Mouse (Mus musculus) bone marrow, adult 2 months (tissue): ENCODE data around the gene Srgn. TPM values are rescaled to one million over a fixed set of nuclear protein-coding genes. Genes with fewer than 3 reads are reported as not detected.
A peak's percentile ranks its signal among the peaks of the same experiment; 100 is the strongest.
"Not testable (repeated sequence)": the region's sequence is repeated elsewhere in the genome, so short reads cannot be mapped to it uniquely, and the experiment has no call there.

Experiments
- H3K27ac ChIP-seq: fragments of 200-500 bp; 2 replicates; pipeline ENCODE4 v1.5.1; 2012; ENCODE audit warnings: low read depth, mild to moderate bottlenecking, control low read depth, inconsistent platforms, low read length; ENCODE audit not compliant: control insufficient read depth, poor library complexity, insufficient read depth
- H3K4me1 ChIP-seq: fragments of 200-500 bp; 2 replicates; pipeline ENCODE4 v1.6.1; 2011; ENCODE audit warnings: low read length; ENCODE audit not compliant: control insufficient read depth, insufficient read depth
- H3K4me3 ChIP-seq: fragments of 200-500 bp; replicated peaks from 2 replicates; pipeline ENCODE3; 2011; ENCODE audit warnings: mild to moderate bottlenecking, low read depth, low read length, control low read depth; ENCODE audit not compliant: control insufficient read depth
- CTCF ChIP-seq: fragments of 200-500 bp; IDR thresholded peaks from 2 replicates; pipeline ENCODE4 v1.5.1; 2011; ENCODE audit warnings: low read length, control low read depth; ENCODE audit not compliant: control insufficient read depth, insufficient read depth
- POLR2A ChIP-seq: fragments of 200-500 bp; IDR thresholded peaks from 2 replicates; pipeline ENCODE4 v1.6.1; 2011; ENCODE audit warnings: low read depth, mild to moderate bottlenecking, control low read depth, low read length, borderline replicate concordance; ENCODE audit not compliant: control insufficient read depth
- WGBS: fragments of 180-500 bp; shearing (Covaris S2); methylation state at CpG from one replicate; pipeline ENCODE4 v1.1.7; 2018; 5-methylcytosine and 5-hydroxymethylcytosine counted together
- polyA plus RNA-seq: library from polyadenylated mRNA; stranded (reverse); fragments of >200 nt; gene quantifications from 2 replicates; pipeline ENCODE4 v1.2.4, GENCODE M21; 2011; ENCODE audit warnings: low replicate concordance; ENCODE audit not compliant: missing spikeins, insufficient read depth, insufficient read length

Gene Srgn
- polyA plus RNA-seq, 1 experiment = 72.9 TPM

DNA sequence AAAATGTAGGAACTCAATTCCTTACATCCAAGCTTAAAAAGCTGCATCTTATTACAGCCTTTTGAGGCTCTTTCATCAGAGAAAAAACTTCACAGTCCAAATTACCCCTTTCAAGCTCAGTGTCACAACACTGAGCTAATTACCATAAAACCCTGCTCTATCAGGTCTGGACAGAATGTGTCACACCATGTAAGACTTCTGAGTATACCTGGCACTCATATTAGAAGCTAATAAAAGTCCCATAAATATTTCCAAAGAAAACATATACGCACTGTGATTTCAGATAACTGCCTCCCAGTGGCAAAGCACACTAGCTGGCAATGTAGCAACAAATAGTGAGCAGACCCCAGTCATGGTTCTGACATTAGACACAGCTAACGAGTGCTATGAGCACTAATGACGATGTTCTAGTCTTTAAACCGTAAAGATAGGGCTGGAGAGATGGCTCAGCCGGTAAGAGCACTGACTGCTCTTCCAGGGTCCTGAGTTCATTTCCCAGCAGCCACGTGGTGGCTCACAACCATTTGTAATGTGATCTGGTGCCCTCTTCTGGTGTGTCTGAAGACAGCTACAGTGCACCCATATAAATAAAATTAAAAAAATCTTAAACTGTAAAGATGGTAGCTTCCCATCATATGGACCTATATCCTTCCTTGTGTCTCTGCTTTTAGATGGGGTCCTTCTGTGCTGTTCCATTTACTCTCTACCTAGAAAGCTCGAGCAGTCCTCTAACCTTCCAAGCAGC is 46.0 kb downstream of the Srgn start:
- Histone ChIP-seq H3K4me1 (no peaks in the 10 kb centered on the region; the same call in 1 of the 2 replicates), H3K27ac (no peak overlapping the region), H3K4me3 (no peak overlapping the region)
- TF ChIP-seq CTCF = no peak
- TF ChIP-seq POLR2A = no peak
- WGBS = 76% methylated on average over 7 of the region's 7 CpGs

DNA sequence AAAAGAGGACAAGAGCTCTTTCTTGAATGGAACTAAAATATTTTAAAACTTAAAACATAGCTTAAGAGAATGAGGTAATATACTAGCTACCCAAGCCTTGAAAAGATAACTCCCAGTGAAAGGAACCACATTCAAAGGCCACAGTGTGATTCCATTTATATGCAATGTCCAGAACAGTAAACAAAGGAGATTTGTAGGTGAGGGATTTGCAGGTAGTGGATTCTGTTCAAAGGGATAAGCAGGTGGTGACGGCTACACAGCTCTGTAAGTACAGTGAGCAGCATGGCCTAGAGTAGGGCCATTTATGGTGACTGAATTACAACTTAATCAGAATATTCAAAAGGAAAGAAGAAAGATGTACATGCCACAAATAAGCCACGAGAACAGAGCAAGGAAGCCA is 50.3 kb downstream of the Srgn start:
- Histone ChIP-seq H3K27ac (no peak overlapping the region), H3K4me1 (no peaks in the 10 kb centered on the region; the same call in 1 of the 2 replicates), H3K4me3 (no peak overlapping the region)
- TF ChIP-seq POLR2A = no peak
- TF ChIP-seq CTCF = no peak
- 69% methylated on average over 2 of the region's 2 CpGs for WGBS

- H3K4me3 ChIP-seq = no peak overlapping the region
- no peaks in the 10 kb centered on the region for H3K4me1 ChIP-seq
- WGBS = 85% methylated on average over 10 of the region's 10 CpGs
- H3K27ac ChIP-seq = no peak overlapping the region
- no peak for TF ChIP-seq CTCF
- no peak for TF ChIP-seq POLR2A
These were observed 52.3 kb downstream of the Srgn start for GRCm38 (mm10) chr10:62474944-62475343.

DNA sequence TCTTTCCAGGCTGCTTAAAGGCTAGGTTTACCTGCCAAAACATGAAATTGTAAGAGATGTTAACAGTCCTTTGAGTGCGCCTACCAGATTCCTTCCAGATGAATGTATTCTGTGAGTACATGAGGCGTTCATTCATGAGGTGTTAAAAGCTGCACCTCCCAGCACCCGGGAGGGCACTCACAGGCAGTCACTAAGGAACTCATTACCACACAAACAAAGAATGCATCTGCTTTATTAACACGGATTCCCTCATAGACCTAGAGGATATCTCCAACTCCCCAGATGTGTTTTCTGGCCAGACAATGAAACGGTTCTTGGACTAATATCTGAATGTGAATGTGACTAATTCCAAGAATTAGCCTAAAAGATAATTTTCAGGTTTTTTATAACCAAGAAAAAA is 56.1 kb downstream of the Srgn start:
- TF ChIP-seq CTCF (no peak), POLR2A (no peak)
- Histone ChIP-seq H3K4me3 (no peak overlapping the region), H3K4me1 (no peaks in the 10 kb centered on the region), H3K27ac (no peak overlapping the region)
- WGBS = 68% methylated on average over 5 of the region's 5 CpGs

GRCm38 (mm10) chr10:62469736-62470135 is 57.5 kb downstream of the Srgn start:
- H3K4me1 ChIP-seq = no peaks in the 10 kb centered on the region
- WGBS = 90% methylated on average over 4 of the region's 4 CpGs
- TF ChIP-seq POLR2A = no peak
- no peak for TF ChIP-seq CTCF
- H3K4me3 ChIP-seq = no peak overlapping the region
- H3K27ac ChIP-seq = no peak overlapping the region

DNA sequence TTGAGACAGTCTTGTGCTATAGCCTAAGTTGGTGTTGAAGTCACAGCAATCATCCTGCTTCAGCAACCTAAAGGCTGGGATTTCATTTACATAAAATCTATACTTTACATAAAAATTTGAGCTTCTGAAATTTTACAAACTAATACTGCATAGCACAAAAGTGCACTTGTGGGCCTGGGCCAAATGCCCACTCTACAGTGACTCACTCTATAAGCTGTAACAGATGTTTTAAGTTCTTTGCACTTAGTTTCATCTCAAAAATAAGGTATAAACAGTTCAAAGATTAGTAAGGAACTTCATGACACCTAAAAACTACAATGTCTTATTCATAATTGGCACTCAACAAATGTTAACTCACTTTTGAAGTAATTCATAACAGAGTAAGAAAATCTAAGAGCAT is 65.9 kb downstream of the Srgn start:
- no peak for TF ChIP-seq POLR2A
- TF ChIP-seq CTCF = no peak
- Histone ChIP-seq H3K4me1 (no peaks in the 10 kb centered on the region), H3K27ac (no peak overlapping the region), H3K4me3 (no peak overlapping the region)

GRCm38 (mm10) chr10:62452001-62452400 is 75.2 kb downstream of the Srgn start:
- H3K4me3 ChIP-seq, H3K4me1 ChIP-seq, H3K27ac ChIP-seq: not testable (repeated sequence)
- WGBS = 84% methylated on average over 11 of the region's 11 CpGs

DNA sequence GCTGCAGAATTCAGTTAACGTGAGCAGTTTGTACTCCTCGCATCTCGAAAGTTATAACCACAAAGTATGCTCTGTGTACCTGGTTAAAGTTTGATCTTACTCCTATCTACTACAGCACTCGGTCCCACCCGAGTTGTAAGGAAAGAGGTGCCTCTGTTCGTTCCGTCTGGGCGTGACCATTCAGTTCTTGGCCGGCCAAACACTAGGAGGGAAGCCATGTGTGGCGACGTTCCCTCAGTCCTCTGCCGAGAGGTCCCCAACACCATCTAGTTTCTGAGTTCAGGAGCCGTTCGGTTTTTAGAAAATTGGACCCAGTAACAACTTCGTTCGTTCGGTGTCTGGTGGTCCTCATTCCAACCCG is 77.0 kb downstream of the Srgn start:
- H3K4me1 ChIP-seq = peaks cover 1% of the 10 kb centered on the region; the same call in 1 of the 2 replicates
- TF ChIP-seq CTCF = no peak
- TF ChIP-seq POLR2A = no peak
- H3K4me3 ChIP-seq = peak overlapping the region; percentile 95
- H3K27ac ChIP-seq = no peak overlapping the region; the same call in 1 of the 2 replicates
- WGBS = 36% methylated on average over 18 of the region's 18 CpGs

DNA sequence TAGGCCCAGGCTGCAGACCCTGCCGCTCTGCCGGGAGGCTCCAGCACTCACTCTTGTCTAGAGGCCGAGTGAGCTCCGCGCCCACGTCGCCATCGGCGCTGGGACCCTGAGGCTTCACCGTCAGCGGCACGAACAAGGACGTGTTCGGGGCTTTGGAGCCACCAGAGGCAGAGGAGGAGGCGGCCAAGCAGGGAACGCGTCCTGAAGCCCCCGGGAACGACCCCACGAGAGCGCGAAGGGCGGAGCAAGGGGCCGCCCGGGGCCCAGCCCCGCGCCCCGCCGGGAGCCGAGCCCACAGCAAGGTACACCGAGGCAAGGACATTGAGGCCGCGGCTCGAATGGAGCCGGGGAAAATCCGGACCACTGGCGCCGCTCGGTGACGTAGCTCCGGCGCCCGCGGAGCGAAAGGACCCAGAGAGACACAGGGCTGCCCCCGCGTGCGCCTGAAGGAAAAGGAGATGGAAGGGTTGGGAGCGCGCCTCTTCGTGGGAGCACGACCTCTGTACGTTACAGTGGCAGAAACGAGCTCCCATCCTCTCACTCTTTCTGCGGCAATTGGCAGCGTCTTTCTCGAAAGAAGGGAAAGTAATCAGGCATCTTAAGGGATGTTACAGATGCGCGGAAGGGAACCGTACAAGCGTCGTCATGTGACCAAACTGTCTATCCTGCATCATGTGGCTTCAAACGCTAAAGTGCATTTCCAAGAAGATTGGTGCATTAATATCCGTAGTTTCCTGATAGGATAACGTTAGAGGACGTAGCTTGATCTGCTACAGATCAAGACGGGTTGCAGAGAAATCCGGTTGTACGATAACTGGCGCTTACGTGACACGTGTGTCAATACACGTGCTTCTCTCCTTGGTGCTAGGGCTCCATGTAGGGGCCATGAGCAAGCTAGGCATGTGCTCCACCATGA is 77.6 kb downstream of the Srgn start, which contains the start of the genes 4930507D05Rik and Supv3l1:
Gene 4930507D05Rik (plus strand): TSS at position 126 of the 916 bp plus-strand sequence.
Gene Supv3l1 (minus strand): TSS at position 375 of the 916 bp plus-strand sequence.
- TF ChIP-seq POLR2A = peak; percentile 65; the same call in 1 of the 2 replicates
- TF ChIP-seq CTCF = no peak
- peak within 1 kb of the TSS; percentile 95 for H3K4me3 ChIP-seq
- under 1% methylated on average over 73 of the region's 73 CpGs for WGBS

More for the DNA sequence above, 77.6 kb downstream of the Srgn start, which contains the start of the genes 4930507D05Rik and Supv3l1:
- Histone ChIP-seq H3K4me1 (peaks cover 1% of the 10 kb centered on the region; the same call in 1 of the 2 replicates), H3K27ac (peak within 1 kb of the TSS; percentile 95)

Other genes starting within 250 kb of the Srgn start
- gene Hk1, start 147.5 kb downstream of the Srgn start, polyA plus RNA-seq = 55.8 and 93.6 TPM in 2 replicates
- gene Hkdc1, start 105.0 kb downstream of the Srgn start, polyA plus RNA-seq = not detected in 2 replicates
- not detected in 2 replicates for gene 4930507D05Rik, start 78.0 kb downstream of the Srgn start, polyA plus RNA-seq
- gene Supv3l1, start 77.7 kb downstream of the Srgn start, polyA plus RNA-seq = 19.5 and 28.8 TPM in 2 replicates
- 13.6 and 26.5 TPM in 2 replicates for gene Vps26a, start 40.6 kb downstream of the Srgn start, polyA plus RNA-seq
- 6.1 TPM in 2 replicates for gene Kif1bp, start 51.0 kb upstream of the Srgn start, polyA plus RNA-seq
- gene Ddx21, start 74.8 kb upstream of the Srgn start, polyA plus RNA-seq = 22.0 and 36.6 TPM in 2 replicates
- gene Ddx50, start 123.8 kb upstream of the Srgn start, polyA plus RNA-seq = 29.3 and 48.0 TPM in 2 replicates
- gene Stox1, start 198.7 kb upstream of the Srgn start, polyA plus RNA-seq = 0.57 TPM in 1 of 2 replicates, not detected in the other